Mouse (Mus musculus) forebrain, embryonic 13.5 days (tissue): ENCODE measurements at regions not wholly inside any gene's neighbourhood (a gene's known extent, or its start where the extent isn't known, plus 50 kb on each side); places are given as distances from the start of the nearest gene placed in this dataset.
A peak's percentile ranks its signal among the peaks of the same experiment; 100 is the strongest.

Source experiments
- ATAC-seq: fragments of 200-750 bp; cut with Nextera tagmentation; 2 replicates; pipeline ENCODE4 v1.8.0; 2017
- H3K27ac ChIP-seq: fragments of 300-500 bp; sonication (generic); 2 replicates; pipeline ENCODE4 v1.5.1; 2015; ENCODE audit warnings: inconsistent platforms, mild to moderate bottlenecking, moderate library complexity
- H3K27me3 ChIP-seq: fragments of 300-500 bp; sonication (generic); 2 replicates; pipeline ENCODE4 v1.6.1; 2015; ENCODE audit warnings: mild to moderate bottlenecking, inconsistent platforms
- H3K36me3 ChIP-seq: fragments of 300-500 bp; sonication (generic); 2 replicates; pipeline ENCODE4 v1.6.1; 2015; ENCODE audit warnings: mild to moderate bottlenecking, inconsistent platforms; ENCODE audit not compliant: poor library complexity, severe bottlenecking
- H3K4me1 ChIP-seq: fragments of 300-500 bp; sonication (generic); 2 replicates; pipeline ENCODE4 v1.6.1; 2015; ENCODE audit warnings: inconsistent platforms
- H3K4me2 ChIP-seq: fragments of 300-500 bp; sonication (generic); 2 replicates; pipeline ENCODE4 v1.6.1; 2015; ENCODE audit warnings: inconsistent platforms, mild to moderate bottlenecking, moderate library complexity
- H3K4me3 ChIP-seq: fragments of 300-500 bp; sonication (generic); 2 replicates; pipeline ENCODE4 v1.5.1; 2015; ENCODE audit warnings: mild to moderate bottlenecking, inconsistent platforms
- H3K9ac ChIP-seq: fragments of 300-500 bp; sonication (generic); 2 replicates; pipeline ENCODE4 v1.6.1; 2015; ENCODE audit warnings: mild to moderate bottlenecking, inconsistent platforms
- H3K9me3 ChIP-seq: fragments of 300-500 bp; sonication (generic); replicated peaks from 2 replicates; pipeline ENCODE4 v1.6.1; 2016; ENCODE audit warnings: inconsistent platforms
- WGBS: fragments of 180-500 bp; shearing (Covaris S2); methylation state at CpG from one replicate; pipeline ENCODE4 v1.1.7; 2015; 5-methylcytosine and 5-hydroxymethylcytosine counted together

- 52% methylated on average over 3 of the region's 3 CpGs for WGBS
- H3K27me3 ChIP-seq = no peaks in the 10 kb centered on the region
- peak; percentile 93 for ATAC-seq
- H3K36me3 ChIP-seq = no peaks in the 10 kb centered on the region
- no peak overlapping the region for H3K27ac ChIP-seq
- no peak overlapping the region for H3K4me2 ChIP-seq
- no peaks in the 10 kb centered on the region for H3K4me1 ChIP-seq
- H3K9me3 ChIP-seq = no peaks in the 10 kb centered on the region
- H3K4me3 ChIP-seq = no peak overlapping the region
- H3K9ac ChIP-seq = no peak overlapping the region
Measured at GRCm38 (mm10) chr5:78993258-78993657, 1585.4 kb upstream of the Igfbp7 start.

- H3K36me3 ChIP-seq = no peaks in the 10 kb centered on the region
- H3K27ac ChIP-seq = no peak overlapping the region
- no peak overlapping the region for H3K9ac ChIP-seq
- H3K4me1 ChIP-seq = no peaks in the 10 kb centered on the region
- H3K4me3 ChIP-seq = no peak overlapping the region
- 90% methylated on average over 1 of the region's 1 CpGs for WGBS
- no peak for ATAC-seq
- no peak overlapping the region for H3K4me2 ChIP-seq
- no peaks in the 10 kb centered on the region for H3K27me3 ChIP-seq
- no peaks in the 10 kb centered on the region for H3K9me3 ChIP-seq
Measured at GRCm38 (mm10) chr5:78989714-78990113, 1581.9 kb upstream of the Igfbp7 start.

- no peaks in the 10 kb centered on the region for H3K27me3 ChIP-seq
- peak; percentile 36; the same call in 1 of the 2 replicates for ATAC-seq
- no peaks in the 10 kb centered on the region for H3K36me3 ChIP-seq
- WGBS = 69% methylated on average over 3 of the region's 3 CpGs
- no peaks in the 10 kb centered on the region for H3K9me3 ChIP-seq
- H3K27ac ChIP-seq = no peak overlapping the region
- H3K4me3 ChIP-seq = no peak overlapping the region
- no peak overlapping the region for H3K4me2 ChIP-seq
- H3K4me1 ChIP-seq = no peaks in the 10 kb centered on the region
- H3K9ac ChIP-seq = no peak overlapping the region
Measured at GRCm38 (mm10) chr5:78976480-78977041, 1568.7 kb upstream of the Igfbp7 start.

GRCm38 (mm10) chr5:78945702-78946101 is 1537.9 kb upstream of the Igfbp7 start:
- Histone ChIP-seq H3K9me3 (no peaks in the 10 kb centered on the region), H3K4me2 (no peak overlapping the region), H3K9ac (no peak overlapping the region), H3K27me3 (no peaks in the 10 kb centered on the region), H3K27ac (no peak overlapping the region), H3K4me3 (no peak overlapping the region), H3K4me1 (no peaks in the 10 kb centered on the region), H3K36me3 (no peaks in the 10 kb centered on the region)
- no peak for ATAC-seq

- no peaks in the 10 kb centered on the region for H3K4me1 ChIP-seq
- H3K27me3 ChIP-seq = no peaks in the 10 kb centered on the region
- no peaks in the 10 kb centered on the region for H3K9me3 ChIP-seq
- H3K36me3 ChIP-seq = no peaks in the 10 kb centered on the region
- H3K9ac ChIP-seq = no peak overlapping the region
- no peak overlapping the region for H3K27ac ChIP-seq
- H3K4me3 ChIP-seq = no peak overlapping the region
- H3K4me2 ChIP-seq = no peak overlapping the region
- ATAC-seq = no peak
- WGBS = 70% methylated on average over 3 of the region's 3 CpGs
Measured at GRCm38 (mm10) chr5:78921860-78922610, 1514.2 kb upstream of the Igfbp7 start.

GRCm38 (mm10) chr5:78900128-78900527 is 1492.3 kb upstream of the Igfbp7 start:
- Histone ChIP-seq H3K4me2 (no peak overlapping the region), H3K4me3 (no peak overlapping the region), H3K27ac (no peak overlapping the region), H3K9ac (no peak overlapping the region), H3K9me3 (no peaks in the 10 kb centered on the region), H3K4me1 (no peaks in the 10 kb centered on the region), H3K36me3 (no peaks in the 10 kb centered on the region), H3K27me3 (no peaks in the 10 kb centered on the region)
- no peak for ATAC-seq
- 93% methylated on average over 3 of the region's 3 CpGs for WGBS

GRCm38 (mm10) chr5:78878775-78879174 is 1470.9 kb upstream of the Igfbp7 start:
- Histone ChIP-seq H3K36me3 (no peaks in the 10 kb centered on the region), H3K27ac (no peak overlapping the region), H3K4me2 (no peak overlapping the region), H3K27me3 (no peaks in the 10 kb centered on the region), H3K9me3 (no peaks in the 10 kb centered on the region), H3K4me3 (no peak overlapping the region), H3K4me1 (0 out of 2 replicates have a peak, but pooled peaks cover 3% of the 10 kb centered on the region), H3K9ac (no peak overlapping the region)
- ATAC-seq = no peak; the same call in 1 of the 2 replicates
- WGBS = 20% methylated on average over 3 of the region's 3 CpGs

GRCm38 (mm10) chr5:78845126-78845525 is 1437.3 kb upstream of the Igfbp7 start:
- H3K27ac ChIP-seq = no peak overlapping the region
- H3K4me3 ChIP-seq = no peak overlapping the region
- no peak for ATAC-seq
- H3K36me3 ChIP-seq = no peaks in the 10 kb centered on the region
- H3K27me3 ChIP-seq = no peaks in the 10 kb centered on the region
- no peak overlapping the region for H3K9ac ChIP-seq
- H3K9me3 ChIP-seq = no peaks in the 10 kb centered on the region
- no peaks in the 10 kb centered on the region for H3K4me1 ChIP-seq
- no peak overlapping the region for H3K4me2 ChIP-seq
- 77% methylated on average over 1 of the region's 1 CpGs for WGBS

GRCm38 (mm10) chr5:78797391-78797790 is 1389.5 kb upstream of the Igfbp7 start:
- WGBS = 34% methylated on average over 1 of the region's 1 CpGs
- ATAC-seq = no peak
- no peak overlapping the region for H3K27ac ChIP-seq
- H3K4me3 ChIP-seq = no peak overlapping the region
- no peaks in the 10 kb centered on the region for H3K27me3 ChIP-seq
- H3K4me1 ChIP-seq = no peaks in the 10 kb centered on the region
- H3K9ac ChIP-seq = no peak overlapping the region
- no peak overlapping the region for H3K4me2 ChIP-seq
- no peaks in the 10 kb centered on the region for H3K9me3 ChIP-seq
- no peaks in the 10 kb centered on the region for H3K36me3 ChIP-seq
